Mouse (Mus musculus) forebrain, embryonic 14.5 days (tissue): Measurements from ENCODE around the gene Dapk2. TPM values are rescaled to one million over a fixed set of nuclear protein-coding genes. Genes with fewer than 3 reads are reported as not detected.

Source experiments
- ATAC-seq: fragments of 200-750 bp; cut with Nextera tagmentation; 2 replicates; pipeline ENCODE4 v1.8.0; 2017; ENCODE audit warnings: mild to moderate bottlenecking, moderate library complexity
- DNase-seq: peaks from one replicate; pipeline ENCODE4 v3.0.0-alpha.2; 2015; ENCODE audit warnings: low spot score
- H3K27ac ChIP-seq: fragments of 300-500 bp; sonication (generic); 2 replicates; pipeline ENCODE4 v1.5.1; 2014; ENCODE audit warnings: low read depth, mild to moderate bottlenecking, control low read depth, low read length, moderate library complexity
- H3K27me3 ChIP-seq: fragments of 300-500 bp; sonication (generic); replicated peaks from 2 replicates; pipeline ENCODE4 v1.6.1; 2014; ENCODE audit warnings: low read length, control low read depth, mixed read lengths; ENCODE audit not compliant: control insufficient read depth, insufficient read depth
- H3K36me3 ChIP-seq: fragments of 300-500 bp; sonication (generic); 2 replicates; pipeline ENCODE4 v1.6.1; 2014; ENCODE audit warnings: low read length, control low read depth; ENCODE audit not compliant: control insufficient read depth, insufficient read depth
- H3K4me1 ChIP-seq: fragments of 300-500 bp; sonication (generic); 2 replicates; pipeline ENCODE4 v1.6.1; 2014; ENCODE audit warnings: antibody characterized with exemption, low read length, control low read depth; ENCODE audit not compliant: control insufficient read depth, insufficient read depth
- H3K4me2 ChIP-seq: fragments of 300-500 bp; sonication (generic); 2 replicates; pipeline ENCODE4 v1.6.1; 2014; ENCODE audit warnings: mild to moderate bottlenecking, control low read depth, low read length
- H3K4me3 ChIP-seq: fragments of 300-500 bp; sonication (generic); 2 replicates; pipeline ENCODE4 v1.5.1; 2014; ENCODE audit warnings: low read depth, low read length, control low read depth
- H3K9ac ChIP-seq: fragments of 300-500 bp; sonication (generic); 2 replicates; pipeline ENCODE4 v1.6.1; 2014; ENCODE audit warnings: mild to moderate bottlenecking, low read length, control low read depth, moderate library complexity
- H3K9me3 ChIP-seq: fragments of 300-500 bp; sonication (generic); replicated peaks from 2 replicates; pipeline ENCODE4 v1.6.1; 2016; ENCODE audit warnings: low read length, control low read depth, mixed read lengths; ENCODE audit not compliant: control insufficient read depth
- WGBS: fragments of 180-500 bp; shearing (Covaris S2); extraction: QIAGEN DNeasy Blood & Tissue Kit; methylation state at CpG from one replicate; pipeline ENCODE4 v1.1.7; 2014; 5-methylcytosine and 5-hydroxymethylcytosine counted together
- polyA plus RNA-seq: library from polyadenylated mRNA; unstranded; fragments of >200 nt; fragmentation: Nextera tagmentation; extraction: Ambion mirVana; gene quantifications from 2 replicates; pipeline ENCODE4 v1.2.1, GENCODE M21; 2014

Dapk2 gene
- polyA plus RNA-seq, 1 experiment from 2014 or later, result 2.3 TPM

- DNase-seq (peak; percentile 62), ATAC-seq (no peak)
- Histone ChIP-seq H3K27ac (no peak overlapping the region), H3K4me3 (no peak overlapping the region), H3K9me3 (no peaks in the 10 kb centered on the region), H3K9ac (no peak overlapping the region), H3K36me3 (no peaks in the 10 kb centered on the region), H3K4me2 (no peak overlapping the region), H3K4me1 (no peaks in the 10 kb centered on the region), H3K27me3 (no peaks in the 10 kb centered on the region)
- WGBS, result 49% methylated on average over 3 of the region's 3 CpGs
These were observed 83.0 kb downstream of the Dapk2 start for GRCm38 (mm10) chr9:66240991-66241390.

- DNase-seq, result no peak
- no peak overlapping the region for H3K27ac ChIP-seq
- 82% methylated on average over 4 of the region's 4 CpGs for WGBS
- H3K36me3 ChIP-seq, result no peaks in the 10 kb centered on the region
- H3K4me2 ChIP-seq, result no peak overlapping the region
- H3K9me3 ChIP-seq, result no peaks in the 10 kb centered on the region
- no peak for ATAC-seq
- no peak overlapping the region for H3K9ac ChIP-seq
- H3K4me3 ChIP-seq, result no peak overlapping the region
- no peaks in the 10 kb centered on the region for H3K27me3 ChIP-seq
- no peaks in the 10 kb centered on the region for H3K4me1 ChIP-seq
These were observed 83.7 kb downstream of the Dapk2 start for GRCm38 (mm10) chr9:66241722-66242121.

GRCm38 (mm10) chr9:66243240-66243639, 85.2 kb downstream of the Dapk2 start:
- no peak overlapping the region for H3K9ac ChIP-seq
- ATAC-seq, result no peak

GRCm38 (mm10) chr9:66244079-66244478, 86.1 kb downstream of the Dapk2 start:
- Histone ChIP-seq H3K36me3 (no peaks in the 10 kb centered on the region), H3K4me2 (no peak overlapping the region), H3K27me3 (no peaks in the 10 kb centered on the region), H3K4me1 (no peaks in the 10 kb centered on the region), H3K9ac (no peak overlapping the region), H3K27ac (no peak overlapping the region), H3K9me3 (no peaks in the 10 kb centered on the region), H3K4me3 (no peak overlapping the region)
- ATAC-seq (no peak), DNase-seq (no peak)
- 91% methylated on average over 5 of the region's 5 CpGs for WGBS

More at GRCm38 (mm10) chr9:66243240-66243639, 85.2 kb downstream of the Dapk2 start:
- DNase-seq, result no peak
- Histone ChIP-seq H3K4me1 (no peaks in the 10 kb centered on the region), H3K4me2 (no peak overlapping the region), H3K27me3 (no peaks in the 10 kb centered on the region), H3K27ac (no peak overlapping the region), H3K9me3 (no peaks in the 10 kb centered on the region), H3K4me3 (no peak overlapping the region), H3K36me3 (no peaks in the 10 kb centered on the region)
- 84% methylated on average over 4 of the region's 4 CpGs for WGBS

- no peaks in the 10 kb centered on the region for H3K9me3 ChIP-seq
- WGBS, result 72% methylated on average over 4 of the region's 4 CpGs
- H3K9ac ChIP-seq, result no peak overlapping the region
- no peak for DNase-seq
- no peaks in the 10 kb centered on the region for H3K36me3 ChIP-seq
- H3K4me1 ChIP-seq, result no peaks in the 10 kb centered on the region
- H3K4me2 ChIP-seq, result no peak overlapping the region
- no peak for ATAC-seq
- H3K4me3 ChIP-seq, result no peak overlapping the region
- no peak overlapping the region for H3K27ac ChIP-seq
- no peaks in the 10 kb centered on the region for H3K27me3 ChIP-seq
These were observed 87.7 kb downstream of the Dapk2 start for GRCm38 (mm10) chr9:66245707-66246106.

- H3K4me2 ChIP-seq, result no peak overlapping the region
- ATAC-seq, result no peak
- H3K9me3 ChIP-seq, result no peaks in the 10 kb centered on the region
- no peak overlapping the region for H3K9ac ChIP-seq
- no peak overlapping the region for H3K27ac ChIP-seq
- H3K36me3 ChIP-seq, result no peaks in the 10 kb centered on the region
- no peaks in the 10 kb centered on the region for H3K4me1 ChIP-seq
- WGBS, result 87% methylated on average over 6 of the region's 6 CpGs
- no peaks in the 10 kb centered on the region for H3K27me3 ChIP-seq
- no peak overlapping the region for H3K4me3 ChIP-seq
- peak; percentile 18 for DNase-seq
These were observed 91.3 kb downstream of the Dapk2 start for GRCm38 (mm10) chr9:66249281-66249680.

GRCm38 (mm10) chr9:66251159-66251691, 93.2 kb downstream of the Dapk2 start:
- Histone ChIP-seq H3K9me3 (no peaks in the 10 kb centered on the region), H3K27ac (no peak overlapping the region), H3K9ac (no peak overlapping the region), H3K36me3 (no peaks in the 10 kb centered on the region), H3K4me2 (no peak overlapping the region), H3K4me3 (no peak overlapping the region), H3K4me1 (no peaks in the 10 kb centered on the region), H3K27me3 (no peaks in the 10 kb centered on the region)
- WGBS, result 71% methylated on average over 6 of the region's 6 CpGs
- ATAC-seq (no peak), DNase-seq (no peak)

GRCm38 (mm10) chr9:66261741-66262140, 103.7 kb downstream of the Dapk2 start:
- no peaks in the 10 kb centered on the region for H3K36me3 ChIP-seq
- H3K4me3 ChIP-seq, result no peak overlapping the region
- H3K27ac ChIP-seq, result no peak overlapping the region
- H3K4me1 ChIP-seq, result no peaks in the 10 kb centered on the region
- no peaks in the 10 kb centered on the region for H3K27me3 ChIP-seq
- DNase-seq, result no peak
- H3K9ac ChIP-seq, result no peak overlapping the region
- 72% methylated on average over 2 of the region's 2 CpGs for WGBS
- no peak for ATAC-seq
- no peak overlapping the region for H3K4me2 ChIP-seq
- no peaks in the 10 kb centered on the region for H3K9me3 ChIP-seq

- ATAC-seq (no peak), DNase-seq (no peak)
- Histone ChIP-seq H3K4me3 (no peak overlapping the region), H3K36me3 (no peaks in the 10 kb centered on the region), H3K27ac (no peak overlapping the region), H3K4me2 (no peak overlapping the region), H3K4me1 (no peaks in the 10 kb centered on the region), H3K9me3 (no peaks in the 10 kb centered on the region), H3K9ac (no peak overlapping the region), H3K27me3 (no peaks in the 10 kb centered on the region)
- 95% methylated on average over 2 of the region's 2 CpGs for WGBS
These were observed 105.7 kb downstream of the Dapk2 start for GRCm38 (mm10) chr9:66263701-66264100.
